ENCODE assay signal across 9 mouse cellular contexts in the genomic region with DNA sequence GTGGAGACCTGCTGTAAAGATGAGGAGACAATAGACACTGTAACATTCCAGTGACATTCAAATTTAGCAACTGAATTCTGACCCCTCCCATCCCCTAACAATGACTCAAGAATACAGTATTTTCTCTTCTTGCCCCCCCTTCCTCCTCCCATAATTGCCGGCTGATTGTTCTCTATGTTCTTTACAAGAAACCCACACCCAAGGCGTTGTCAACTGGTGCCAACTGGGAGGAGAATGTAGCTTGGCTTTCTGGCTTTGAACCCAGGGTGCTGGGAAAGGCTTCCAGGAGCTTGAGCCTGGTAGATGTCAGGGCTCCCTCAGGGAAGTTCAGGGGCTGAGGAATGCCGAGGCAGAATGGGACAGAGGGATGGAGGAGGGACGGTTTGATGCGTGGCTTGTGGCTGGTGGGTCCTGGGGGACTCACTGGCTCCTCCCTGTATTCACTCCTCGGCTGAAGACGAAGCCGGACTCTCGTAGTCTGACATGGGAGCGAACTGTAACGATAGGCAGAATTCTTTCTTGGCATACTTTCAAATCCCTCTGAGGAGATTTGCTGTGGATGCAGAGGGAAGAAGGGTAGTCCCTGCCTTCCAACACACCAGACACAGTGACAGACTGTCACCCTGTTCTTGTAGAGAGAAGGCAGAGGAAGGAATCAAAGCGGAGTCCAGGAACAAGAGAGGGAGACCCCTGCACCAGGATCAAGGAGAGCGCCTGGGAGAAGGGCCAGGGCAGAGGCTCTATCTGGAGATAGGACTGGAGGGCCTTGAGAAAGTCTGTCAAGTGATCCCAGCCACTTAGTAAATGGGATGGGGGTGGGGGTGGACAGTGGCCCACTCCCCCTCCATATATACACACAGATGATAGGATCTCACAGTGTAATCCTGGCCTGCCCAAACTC. TPM values are rescaled to one million over a fixed set of nuclear protein-coding genes. Genes with fewer than 3 reads are reported as not detected.
A peak's percentile ranks its signal among the peaks of the same experiment; 100 is the strongest.
DNase-seq lines count a peak whose midpoint lies in the region; ATAC-seq and TF ChIP-seq lines count a peak whose summit lies in the region.
"Had no signal": no experiment of that assay in that cellular context is flagged by ENCODE, and none has a peak within 500 bp of the region (broad histone marks: within the 10 kb centered on the region; RNA-seq: fewer than 3 reads in every experiment).

No protein-coding gene starts in this region.

- H3K4me3 ChIP-seq in lung, embryonic 14.5 days (ENCODE audit: low read depth, low read length) = no peak overlapping the region
- no peak overlapping the region for H3K4me3 ChIP-seq in heart, embryonic 12.5 days
- no peak overlapping the region for H3K4me3 ChIP-seq in limb, embryonic 12.5 days (replicated peaks)
- no peak overlapping the region for H3K4me3 ChIP-seq in thymus, adult 2 months (ENCODE audit: control insufficient read depth, insufficient read depth, low read length)

- peak; percentile 83 for DNase-seq in lung, embryonic 14.5 days
- DNase-seq in lung, postnatal 25 days (ENCODE audit: low spot score) = no peak
- peak; percentile 47 to 58 for DNase-seq in cerebellum, postnatal 36 days
- no peak for DNase-seq in right cerebral cortex, postnatal 4 days
- DNase-seq in thymus, postnatal 10 days (ENCODE audit: low spot score in 2 of 2) = no peak
- DNase-seq in thymus, adult 2 months = no peak

- no peak for TF ChIP-seq POLR2A in thymus, adult 2 months (IDR thresholded peaks at IDR 0.05; ENCODE audit: control insufficient read depth, extremely low read depth, insufficient read depth, low read length, poor library complexity)

- 31% methylated on average over 13 of the region's 13 CpGs for WGBS in lung, embryonic 14.5 days
- WGBS in heart, embryonic 12.5 days = 37% methylated on average over 13 of the region's 13 CpGs
- WGBS in limb, embryonic 12.5 days = 50% methylated on average over 13 of the region's 13 CpGs
- WGBS in thymus, adult 2 months = 92% methylated on average over 13 of the region's 13 CpGs

- peak; percentile 59 for ATAC-seq in lung, embryonic 14.5 days (ENCODE audit: insufficient read depth)
- ATAC-seq in heart, embryonic 12.5 days (ENCODE audit: insufficient number of reproducible peaks, low FRiP score) = peak; percentile 37; the same call in 1 of the 2 replicates
- no peak for ATAC-seq in limb, embryonic 12.5 days (ENCODE audit: insufficient number of reproducible peaks, insufficient read depth, low FRiP score, low TSS enrichment, low read depth)
- ATAC-seq: Patski had no signal

- TF ChIP-seq CTCF in lung, embryonic 14.5 days (IDR thresholded peaks at IDR 0.05; ENCODE audit: low read depth) = no peak
- no peak for TF ChIP-seq CTCF in thymus, adult 2 months (IDR thresholded peaks at IDR 0.05; ENCODE audit: borderline replicate concordance, control insufficient read depth, extremely low read depth, insufficient read depth, low read length, poor library complexity)

- H3K9ac ChIP-seq in lung, embryonic 14.5 days = peak overlapping the region; percentile 1; the same call in 1 of the 2 replicates
- H3K9ac ChIP-seq in heart, embryonic 12.5 days = no peak overlapping the region; the same call in 1 of the 2 replicates
- peak overlapping the region; percentile 24; the same call in 1 of the 2 replicates for H3K9ac ChIP-seq in limb, embryonic 12.5 days (replicated peaks)

- H3K4me1 ChIP-seq in lung, embryonic 14.5 days (ENCODE audit: insufficient read depth) = 0 out of 2 replicates have a peak, but pooled peaks cover 3% of the 10 kb centered on the region
- peaks cover 26% of the 10 kb centered on the region for H3K4me1 ChIP-seq in heart, embryonic 12.5 days (replicated peaks)
- peaks cover 34% of the 10 kb centered on the region for H3K4me1 ChIP-seq in limb, embryonic 12.5 days (replicated peaks)
- no peaks in the 10 kb centered on the region for H3K4me1 ChIP-seq in thymus, adult 2 months (replicated peaks; ENCODE audit: control insufficient read depth, insufficient read depth, low read length)

- H3K27me3 ChIP-seq in lung, embryonic 14.5 days (ENCODE audit: insufficient read depth, low read length) = no peaks in the 10 kb centered on the region
- H3K27me3 ChIP-seq in heart, embryonic 12.5 days (replicated peaks) = no peaks in the 10 kb centered on the region
- no peaks in the 10 kb centered on the region for H3K27me3 ChIP-seq in limb, embryonic 12.5 days
- no peaks in the 10 kb centered on the region for H3K27me3 ChIP-seq in thymus, adult 2 months (ENCODE audit: control insufficient read depth, insufficient read depth, low read length)
- H3K27me3 ChIP-seq: Patski had no signal

- H3K9me3 ChIP-seq in lung, embryonic 14.5 days (ENCODE audit: low read depth, low read length) = no peaks in the 10 kb centered on the region
- no peaks in the 10 kb centered on the region for H3K9me3 ChIP-seq in heart, embryonic 12.5 days (replicated peaks)
- no peaks in the 10 kb centered on the region for H3K9me3 ChIP-seq in limb, embryonic 12.5 days

- H3K36me3 ChIP-seq in lung, embryonic 14.5 days (ENCODE audit: insufficient read depth) = peaks cover 53% of the 10 kb centered on the region
- H3K36me3 ChIP-seq in heart, embryonic 12.5 days = peaks cover 67% of the 10 kb centered on the region
- H3K36me3 ChIP-seq in limb, embryonic 12.5 days = peaks cover 59% of the 10 kb centered on the region
- H3K36me3 ChIP-seq in thymus, adult 2 months (ENCODE audit: control insufficient read depth, insufficient read depth, low read length) = no peaks in the 10 kb centered on the region

- peak overlapping the region; percentile 86 for H3K27ac ChIP-seq in lung, embryonic 14.5 days (ENCODE audit: low read depth)
- H3K27ac ChIP-seq in heart, embryonic 12.5 days (ENCODE audit: poor library complexity, severe bottlenecking) = peak overlapping the region; percentile 86
- H3K27ac ChIP-seq in limb, embryonic 12.5 days = peak overlapping the region; percentile 96
- H3K27ac ChIP-seq in thymus, adult 2 months (ENCODE audit: control insufficient read depth, insufficient read depth, low read length) = no peak overlapping the region

- 0 out of 2 replicates have a peak overlapping the region, but pooled peaks have one; percentile 3 for H3K4me2 ChIP-seq in lung, embryonic 14.5 days
- H3K4me2 ChIP-seq in heart, embryonic 12.5 days = no peak overlapping the region
- H3K4me2 ChIP-seq in limb, embryonic 12.5 days = peak overlapping the region; percentile 36

RNA-seq across cellular contexts. Expression of a gene that starts 8.7 kb away (rescaled TPM):
- polyA plus RNA-seq in lung, embryonic 14.5 days (2014; fragmentation: Nextera tagmentation; extraction: Ambion mirVana) = 159 and 173 TPM in 2 replicates
- polyA plus RNA-seq in heart, embryonic 12.5 days (2016; fragmentation: Nextera tagmentation; extraction: Ambion mirVana) = 84.5 and 86.8 TPM in 2 replicates
- polyA plus RNA-seq in limb, embryonic 12.5 days (2016; fragmentation: Nextera tagmentation; extraction: Ambion mirVana) = 152 and 161 TPM in 2 replicates
- 59.0 and 75.8 TPM in 2 replicates for polyA plus RNA-seq in thymus, adult 2 months (2012; rRNA removed)

RNA-seq across cellular contexts. Expression of a gene that starts 29.8 kb away (rescaled TPM):
- polyA plus RNA-seq in lung, embryonic 14.5 days (2014; fragmentation: Nextera tagmentation; extraction: Ambion mirVana) = 16.4 TPM in 2 replicates
- polyA plus RNA-seq in heart, embryonic 12.5 days (2016; fragmentation: Nextera tagmentation; extraction: Ambion mirVana) = 18.9 and 19.9 TPM in 2 replicates
- 19.9 and 22.3 TPM in 2 replicates for polyA plus RNA-seq in limb, embryonic 12.5 days (2016; fragmentation: Nextera tagmentation; extraction: Ambion mirVana)
- 9.1 and 12.6 TPM in 2 replicates for polyA plus RNA-seq in thymus, adult 2 months (2012; rRNA removed)

RNA-seq across cellular contexts. Expression of a gene that starts 45.5 kb away (rescaled TPM):
- polyA plus RNA-seq in lung, embryonic 14.5 days (2014; fragmentation: Nextera tagmentation; extraction: Ambion mirVana) = 24.2 and 24.4 TPM in 2 replicates
- 26.0 and 30.8 TPM in 2 replicates for polyA plus RNA-seq in heart, embryonic 12.5 days (2016; fragmentation: Nextera tagmentation; extraction: Ambion mirVana)
- polyA plus RNA-seq in limb, embryonic 12.5 days (2016; fragmentation: Nextera tagmentation; extraction: Ambion mirVana) = 37.3 and 38.5 TPM in 2 replicates
- polyA plus RNA-seq in thymus, adult 2 months (2012; rRNA removed) = 23.9 and 30.5 TPM in 2 replicates

Comparison
In these comparisons a context has a peak if more than half of its experiments do, and no peak if none do; other contexts are left out.
1. DNase-seq: peak in lung, embryonic 14.5 days (single experiment) and cerebellum, postnatal 36 days (2 of 2); none in lung, postnatal 25 days (single experiment), right cerebral cortex, postnatal 4 days (single experiment), thymus, postnatal 10 days (0 of 2) and thymus, adult 2 months (single experiment).